Mouse (Mus musculus): ENCODE results near the gene Ctag2. TPM values are rescaled to one million over a fixed set of nuclear protein-coding genes. Genes with fewer than 3 reads are reported as not detected.

Gene Ctag2
- polyA plus RNA-seq (2015; fragmentation: Nextera tagmentation; extraction: Ambion mirVana) = not detected in 2 replicates

DNA sequence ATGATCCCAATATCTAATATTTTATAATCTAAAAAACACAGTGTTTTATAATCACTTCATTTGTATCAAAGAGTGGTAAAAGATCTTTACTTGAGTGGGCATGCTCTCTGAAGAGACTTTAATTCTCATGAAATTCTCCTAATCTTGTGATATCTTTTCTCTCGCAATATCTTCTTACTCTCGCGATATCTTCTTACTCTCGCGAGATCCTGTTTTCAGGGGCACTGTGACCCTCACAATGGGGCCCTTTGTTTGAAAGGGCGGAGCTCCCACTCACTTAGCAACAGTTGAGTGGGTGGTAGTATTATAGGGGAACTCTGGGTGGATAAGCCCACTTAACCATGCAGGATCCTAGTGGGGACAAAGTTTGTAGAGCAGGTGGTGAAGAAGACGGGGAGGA lies at the start of gene Ctag2:
Gene Ctag2, plus strand, starts transcription at position 301 of the 400 bp plus-strand sequence.
- WGBS = 88% methylated on average over 7 of the region's 7 CpGs
- Histone ChIP-seq H3K4me2 (no peak within 1 kb of the TSS), H3K36me3 (no peaks in the 10 kb centered on the region), H3K27ac (replicated peaks) (no peak within 1 kb of the TSS), H3K9ac (no peak within 1 kb of the TSS), H3K9me3 (no peaks in the 10 kb centered on the region), H3K4me1 (replicated peaks) (no peaks in the 10 kb centered on the region), H3K4me3 (no peak within 1 kb of the TSS), H3K27me3 (no peaks in the 10 kb centered on the region)
- no peak for ATAC-seq (ENCODE audit: low read depth)

Data from neural tube, embryonic 13.5 days (tissue).